8 mouse cellular contexts compared by ENCODE assay signal in the genomic region with DNA sequence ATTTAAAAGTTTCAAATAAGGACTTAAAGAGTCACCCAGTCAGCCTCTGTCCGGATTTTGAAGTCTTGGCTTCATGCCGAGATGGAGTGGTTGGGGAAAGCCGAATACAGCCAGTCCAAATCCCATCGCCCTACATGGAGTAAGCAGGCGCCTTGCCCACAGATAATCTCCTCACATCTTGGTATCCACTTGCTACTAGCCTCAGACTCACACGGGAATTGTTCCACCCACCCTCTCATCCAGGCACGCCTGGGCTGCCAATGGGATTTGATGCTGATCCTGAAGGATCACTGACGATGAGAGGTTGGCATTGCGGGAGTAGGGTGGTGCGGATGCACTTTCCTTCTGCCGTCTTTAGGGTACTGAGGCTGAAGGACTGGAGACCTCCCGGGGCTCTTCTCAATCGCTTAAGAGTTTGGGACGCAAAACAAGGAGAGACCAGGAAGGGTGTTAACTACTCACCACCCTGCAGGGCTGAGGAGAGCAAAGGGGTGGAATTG. TPM values are rescaled to one million over a fixed set of nuclear protein-coding genes. Genes with fewer than 3 reads are reported as not detected.
DNase-seq lines count a peak whose midpoint lies in the region; ATAC-seq lines count a peak whose summit lies in the region.

Gene Dnajc14 (plus strand): TSS at position 292 of the 500 bp plus-strand sequence.

- peak within 1 kb of the TSS; percentile 85 for H3K9ac ChIP-seq in hindbrain, embryonic 11.5 days (ENCODE audit: low read depth, low read length)
- peak within 1 kb of the TSS; percentile 90 for H3K9ac ChIP-seq in lung, embryonic 15.5 days

- peaks cover 17% of the 10 kb centered on the region for H3K4me1 ChIP-seq in hindbrain, embryonic 11.5 days (replicated peaks; ENCODE audit: control insufficient read depth, insufficient read depth, low read length)
- H3K4me1 ChIP-seq in lung, embryonic 15.5 days, result peaks cover 43% of the 10 kb centered on the region

- peak; percentile 81 for DNase-seq in cerebellum, adult 9-11 months
- peak; percentile 42 to 47 for DNase-seq in frontal cortex, postnatal 25 days (ENCODE audit: low spot score in 2 of 2)
- DNase-seq in hindbrain, embryonic 11.5 days (ENCODE audit: low spot score), result no peak
- DNase-seq in layer of hippocampus, adult 9-11 months, result peak; percentile 81
- DNase-seq in ovary, postnatal 10 days (ENCODE audit: low spot score), result peak; percentile 58
- DNase-seq in T-cell, adult 2 months (ENCODE audit: low spot score), result no peak

- no peaks in the 10 kb centered on the region for H3K9me3 ChIP-seq in hindbrain, embryonic 11.5 days (ENCODE audit: control insufficient read depth, low read length)
- H3K9me3 ChIP-seq in lung, embryonic 15.5 days, result no peaks in the 10 kb centered on the region

- no peaks in the 10 kb centered on the region for H3K27me3 ChIP-seq in hindbrain, embryonic 11.5 days (ENCODE audit: control insufficient read depth, insufficient read depth, low read length)
- H3K27me3 ChIP-seq in lung, embryonic 15.5 days, result no peaks in the 10 kb centered on the region

- no peaks in the 10 kb centered on the region for H3K36me3 ChIP-seq in hindbrain, embryonic 11.5 days (ENCODE audit: control insufficient read depth, insufficient read depth, low read length)
- H3K36me3 ChIP-seq in lung, embryonic 15.5 days, result peaks cover 26% of the 10 kb centered on the region

- H3K4me3 ChIP-seq in hindbrain, embryonic 11.5 days (ENCODE audit: low read depth, low read length), result peak within 1 kb of the TSS; percentile 83
- H3K4me3 ChIP-seq in lung, embryonic 15.5 days, result peak within 1 kb of the TSS; percentile 89

- H3K4me2 ChIP-seq in hindbrain, embryonic 11.5 days (replicated peaks; ENCODE audit: low read depth, low read length), result peak within 1 kb of the TSS; percentile 67
- H3K4me2 ChIP-seq in lung, embryonic 15.5 days, result peak within 1 kb of the TSS; percentile 88

- no peak for ATAC-seq in activated CD4-positive, CD25-positive, alpha-beta regulatory T cell, adult 4 months
- peak; percentile 6 for ATAC-seq in hindbrain, embryonic 11.5 days (ENCODE audit: low FRiP score)
- ATAC-seq in lung, embryonic 15.5 days (ENCODE audit: borderline replicate concordance, extremely low read depth, low FRiP score, low TSS enrichment), result peak; percentile 2

- peak within 1 kb of the TSS; percentile 94 for H3K27ac ChIP-seq in hindbrain, embryonic 11.5 days (ENCODE audit: low read depth, low read length)
- H3K27ac ChIP-seq in lung, embryonic 15.5 days, result peak within 1 kb of the TSS; percentile 99

- WGBS in hindbrain, embryonic 11.5 days, result under 1% methylated on average over 14 of the region's 14 CpGs
- WGBS in lung, embryonic 15.5 days, result under 1% methylated on average over 14 of the region's 14 CpGs

RNA-seq across cellular contexts. Expression of gene Dnajc14, which starts in this region (rescaled TPM):
- 10 to 100 TPM; 54.4 to 68.5 TPM for polyA plus RNA-seq in activated CD4-positive, CD25-positive, alpha-beta regulatory T cell, adult 4 months (2017; shearing (Covaris generic))
- 31.8 and 34.7 TPM in 2 replicates for polyA plus RNA-seq in hindbrain, embryonic 11.5 days (2014; fragmentation: Nextera tagmentation; extraction: Ambion mirVana)
- 50.1 and 55.2 TPM in 2 replicates for polyA plus RNA-seq in lung, embryonic 15.5 days (2015; fragmentation: Nextera tagmentation; extraction: Ambion mirVana)

Comparison
In these comparisons a context has a peak if more than half of its experiments do, and no peak if none do; other contexts are left out.
1. DNase-seq: peak in cerebellum, adult 9-11 months (single experiment), frontal cortex, postnatal 25 days (2 of 2), layer of hippocampus, adult 9-11 months (single experiment) and ovary, postnatal 10 days (single experiment); none in hindbrain, embryonic 11.5 days (single experiment) and T-cell, adult 2 months (single experiment).